Mouse (Mus musculus) cerebellum, adult 2 months (tissue): Measurements from ENCODE around the gene Agrp. TPM values are rescaled to one million over a fixed set of nuclear protein-coding genes. Genes with fewer than 3 reads are reported as not detected.
A peak's percentile ranks its signal among the peaks of the same experiment; 100 is the strongest.

Experiments
- DNase-seq, 2 experiments: peaks; one replicate each; pipeline ENCODE4 v3.0.0; 2021
- H3K27ac ChIP-seq: fragments of 200-500 bp; 2 replicates; pipeline ENCODE4 v1.5.1; 2012; ENCODE audit warnings: low read length, control low read depth, inconsistent platforms; ENCODE audit not compliant: insufficient read depth
- H3K27me3 ChIP-seq: fragments of 200-500 bp; 2 replicates; pipeline ENCODE4 v1.6.1; 2012; ENCODE audit warnings: inconsistent platforms, mild to moderate bottlenecking, low read length, moderate library complexity; ENCODE audit not compliant: control insufficient read depth, insufficient read depth
- H3K4me1 ChIP-seq: fragments of 200-500 bp; 2 replicates; pipeline ENCODE4 v1.6.1; 2011; ENCODE audit warnings: low read length; ENCODE audit not compliant: control insufficient read depth, insufficient read depth
- H3K4me3 ChIP-seq: fragments of 200-500 bp; replicated peaks from 2 replicates; pipeline ENCODE3; 2011; ENCODE audit warnings: mild to moderate bottlenecking, low read depth, low read length, control low read depth; ENCODE audit not compliant: insufficient read depth
- CTCF ChIP-seq: fragments of 200-500 bp; IDR thresholded peaks from 2 replicates; pipeline ENCODE4 v1.5.1; 2011; ENCODE audit warnings: low read depth, mild to moderate bottlenecking, control low read depth, low read length, moderate library complexity, borderline replicate concordance; ENCODE audit not compliant: insufficient read depth
- POLR2A ChIP-seq: fragments of 200-500 bp; IDR thresholded peaks from 2 replicates; pipeline ENCODE4 v1.6.1; 2011; ENCODE audit warnings: low read length, control low read depth, borderline replicate concordance; ENCODE audit not compliant: insufficient read depth
- WGBS: fragments of 180-500 bp; shearing (Covaris S2); methylation state at CpG from one replicate; pipeline ENCODE4 v1.1.7; 2018; 5-methylcytosine and 5-hydroxymethylcytosine counted together
- polyA plus RNA-seq: library from polyadenylated mRNA; depleted of rRNA; stranded (reverse); fragments of >200 nt; gene quantifications from 2 replicates; pipeline ENCODE4 v1.2.3, GENCODE M21; 2012

Agrp gene
- polyA plus RNA-seq, 1 experiment: 0.36 TPM

- Histone ChIP-seq H3K4me1 (peaks cover 3% of the 10 kb centered on the region; the same call in 1 of the 2 replicates), H3K27ac (no peak overlapping the region), H3K27me3 (no peaks in the 10 kb centered on the region), H3K4me3 (no peak overlapping the region)
- 37% methylated on average over 15 of the region's 15 CpGs for WGBS
- TF ChIP-seq CTCF (no peak), POLR2A (no peak)
- no peak for DNase-seq
These were observed 43.3 kb downstream of the Agrp start for GRCm38 (mm10) chr8:105593859-105594258.

- no peaks in the 10 kb centered on the region for H3K27me3 ChIP-seq
- peaks cover 3% of the 10 kb centered on the region; the same call in 1 of the 2 replicates for H3K4me1 ChIP-seq
- no peak overlapping the region for H3K4me3 ChIP-seq
- H3K27ac ChIP-seq: no peak overlapping the region
- 91% methylated on average over 2 of the region's 2 CpGs for WGBS
- no peak for TF ChIP-seq POLR2A
- TF ChIP-seq CTCF: no peak
- no peak for DNase-seq
These were observed 44.8 kb downstream of the Agrp start for GRCm38 (mm10) chr8:105592431-105592830.

GRCm38 (mm10) chr8:105579719-105580118, 57.5 kb downstream of the Agrp start:
- TF ChIP-seq POLR2A (no peak), CTCF (no peak)
- H3K27me3 ChIP-seq: no peaks in the 10 kb centered on the region
- H3K27ac ChIP-seq: no peak overlapping the region
- DNase-seq: no peak
- no peak overlapping the region for H3K4me3 ChIP-seq
- H3K4me1 ChIP-seq: peaks cover 3% of the 10 kb centered on the region; the same call in 1 of the 2 replicates
- 62% methylated on average over 3 of the region's 3 CpGs for WGBS

- Histone ChIP-seq H3K27ac (no peak overlapping the region), H3K27me3 (no peaks in the 10 kb centered on the region), H3K4me3 (no peak overlapping the region), H3K4me1 (peaks cover 3% of the 10 kb centered on the region; the same call in 1 of the 2 replicates)
- TF ChIP-seq POLR2A (no peak), CTCF (no peak)
- DNase-seq: peak in 1 of 2 experiments; percentile 42
- WGBS: 6% methylated on average over 3 of the region's 3 CpGs
These were observed 61.7 kb downstream of the Agrp start for GRCm38 (mm10) chr8:105575538-105575937.

GRCm38 (mm10) chr8:105574741-105575140, 62.5 kb downstream of the Agrp start:
- Histone ChIP-seq H3K27ac (no peak overlapping the region), H3K4me3 (no peak overlapping the region), H3K4me1 (peaks cover 3% of the 10 kb centered on the region; the same call in 1 of the 2 replicates), H3K27me3 (no peaks in the 10 kb centered on the region)
- TF ChIP-seq POLR2A (no peak), CTCF (no peak)
- no peak for DNase-seq
- WGBS: 66% methylated on average over 6 of the region's 6 CpGs

- Histone ChIP-seq H3K4me1 (peaks cover 3% of the 10 kb centered on the region; the same call in 1 of the 2 replicates), H3K4me3 (no peak overlapping the region), H3K27ac (no peak overlapping the region), H3K27me3 (no peaks in the 10 kb centered on the region)
- peak in 1 of 2 experiments; percentile 28 for DNase-seq
- TF ChIP-seq CTCF (no peak), POLR2A (no peak)
These were observed 63.8 kb downstream of the Agrp start for GRCm38 (mm10) chr8:105573427-105573826.

- DNase-seq: no peak
- Histone ChIP-seq H3K4me1 (peaks cover 7% of the 10 kb centered on the region), H3K4me3 (no peak overlapping the region), H3K27me3 (no peaks in the 10 kb centered on the region), H3K27ac (no peak overlapping the region)
- TF ChIP-seq CTCF (no peak), POLR2A (no peak)
- 92% methylated on average over 9 of the region's 9 CpGs for WGBS
These were observed 65.4 kb downstream of the Agrp start for GRCm38 (mm10) chr8:105571810-105572209.

- Histone ChIP-seq H3K4me1 (peaks cover 7% of the 10 kb centered on the region), H3K27me3 (no peaks in the 10 kb centered on the region), H3K27ac (no peak overlapping the region), H3K4me3 (peak overlapping the region; percentile 53)
- TF ChIP-seq POLR2A: no peak
- TF ChIP-seq CTCF: no peak
- DNase-seq: peak in 1 of 2 experiments; percentile 31
- 31% methylated on average over 27 of the region's 27 CpGs for WGBS
These were observed 70.2 kb downstream of the Agrp start for GRCm38 (mm10) chr8:105566703-105567595.
